Mouse (Mus musculus): Measurements from ENCODE around the gene Gstp1.
"Not testable (repeated sequence)": the region's sequence is repeated elsewhere in the genome, so short reads cannot be mapped to it uniquely, and the experiment has no call there.

The Gstp1 gene

DNA sequence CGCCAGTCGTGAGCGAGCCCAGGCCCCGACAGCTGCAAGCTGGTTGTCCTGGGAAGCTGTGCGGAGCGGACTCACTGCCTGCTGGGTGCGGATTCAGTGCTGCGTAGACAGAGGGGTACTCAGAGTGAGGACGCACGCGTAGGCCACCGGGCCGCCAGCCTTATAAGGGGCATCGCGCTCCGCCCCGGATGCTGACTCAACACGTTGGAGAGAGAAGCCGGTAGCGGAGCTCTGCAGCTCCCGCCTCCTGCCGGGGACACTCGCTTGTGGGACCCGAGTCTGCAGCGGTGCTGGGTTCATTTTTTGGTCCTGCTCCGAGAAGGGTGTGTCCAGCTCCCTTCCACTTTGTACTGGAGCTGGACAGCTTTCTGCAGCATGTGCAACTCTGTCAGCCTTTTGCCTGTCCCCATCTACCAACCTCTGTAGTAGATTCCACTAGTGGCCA, at the start of gene Gstp1:
Gstp1 (minus strand) TSS at position 198 of the 445 bp plus-strand sequence.
- peak; percentile 90 for DNase-seq (ENCODE audit: low read depth)

DNA sequence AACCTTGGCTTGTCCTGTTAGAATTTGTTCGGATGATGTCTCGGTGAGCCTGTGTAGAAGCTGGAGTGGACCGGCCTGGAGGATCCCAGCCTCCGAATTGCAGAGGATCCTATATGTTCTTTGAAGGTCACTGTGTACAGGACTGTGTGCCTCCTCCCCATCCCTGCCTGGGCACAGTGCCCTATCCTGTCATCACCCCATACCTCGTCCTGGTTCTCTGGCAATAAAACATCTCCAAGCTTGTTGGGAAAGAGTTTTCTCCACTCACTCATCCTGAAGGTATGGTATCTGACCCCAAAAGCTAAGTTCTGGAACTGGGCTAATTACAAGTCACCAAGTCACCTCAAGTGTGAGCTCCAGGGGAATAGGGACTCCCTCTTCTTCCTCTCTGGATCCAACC, 49.3 kb upstream of the Gstp1 start:
- DNase-seq (ENCODE audit: low read depth): no peak

DNA sequence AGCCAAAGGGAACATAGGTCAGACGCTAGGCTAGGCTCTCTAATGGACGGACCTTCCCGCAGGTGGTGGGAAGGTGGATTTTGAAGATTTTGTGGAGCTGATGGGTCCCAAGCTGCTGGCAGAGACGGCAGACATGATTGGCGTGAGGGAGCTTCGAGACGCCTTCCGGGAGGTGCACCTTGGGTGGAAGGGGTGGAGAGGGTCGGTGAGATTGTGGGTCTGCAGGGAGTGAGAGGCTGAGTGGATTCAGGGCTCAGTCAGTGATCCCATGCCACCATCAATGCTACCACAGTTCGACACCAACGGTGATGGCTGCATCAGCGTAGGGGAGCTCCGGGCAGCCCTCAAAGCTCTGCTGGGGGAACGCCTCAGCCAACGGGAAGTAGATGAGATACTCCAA, 48.4 kb upstream of the Gstp1 start:
- no peak for DNase-seq (ENCODE audit: low read depth)

DNA sequence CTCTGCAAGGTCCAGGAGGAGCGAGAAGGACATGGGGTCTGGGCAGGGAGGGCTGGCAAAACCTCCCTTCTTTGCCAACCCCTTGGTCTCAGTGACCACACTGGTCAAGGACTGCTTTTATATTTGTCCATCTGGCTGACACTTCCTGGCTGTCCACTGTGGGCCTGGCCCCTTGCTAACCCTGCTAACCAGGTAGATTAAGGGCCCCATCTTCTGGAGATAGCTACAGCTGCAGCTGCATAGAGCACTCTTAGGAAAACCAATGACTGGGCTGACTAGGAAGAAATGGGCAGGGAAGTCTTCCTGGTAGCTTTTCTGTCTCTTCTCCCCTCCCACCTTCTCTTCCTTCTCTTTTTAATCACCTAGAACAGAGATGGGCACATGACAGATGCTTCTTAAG, 47.2 kb upstream of the Gstp1 start:
- DNase-seq (ENCODE audit: low read depth): peak; percentile 53

DNA sequence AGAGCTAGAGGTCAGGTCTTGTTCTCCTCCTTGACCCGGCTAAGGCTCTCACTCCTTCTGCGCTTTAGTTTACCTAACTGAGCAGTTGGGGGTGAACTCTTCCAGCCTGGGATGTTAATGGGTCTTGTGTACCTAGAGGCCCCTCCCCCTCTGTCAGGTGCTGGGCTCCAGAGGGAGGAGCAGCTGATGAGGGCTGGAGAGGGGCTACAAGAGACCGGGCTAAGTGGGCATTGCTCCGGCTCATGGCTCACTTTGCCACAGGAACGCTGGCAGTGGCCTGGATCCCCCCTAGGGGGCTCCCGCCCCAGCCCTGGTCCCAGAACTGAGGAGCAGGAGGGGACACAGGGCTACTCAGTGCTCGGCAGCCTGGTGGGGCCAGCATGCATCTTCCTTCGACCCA, 46.0 kb upstream of the Gstp1 start:
- no peak for DNase-seq (ENCODE audit: low read depth)

DNA sequence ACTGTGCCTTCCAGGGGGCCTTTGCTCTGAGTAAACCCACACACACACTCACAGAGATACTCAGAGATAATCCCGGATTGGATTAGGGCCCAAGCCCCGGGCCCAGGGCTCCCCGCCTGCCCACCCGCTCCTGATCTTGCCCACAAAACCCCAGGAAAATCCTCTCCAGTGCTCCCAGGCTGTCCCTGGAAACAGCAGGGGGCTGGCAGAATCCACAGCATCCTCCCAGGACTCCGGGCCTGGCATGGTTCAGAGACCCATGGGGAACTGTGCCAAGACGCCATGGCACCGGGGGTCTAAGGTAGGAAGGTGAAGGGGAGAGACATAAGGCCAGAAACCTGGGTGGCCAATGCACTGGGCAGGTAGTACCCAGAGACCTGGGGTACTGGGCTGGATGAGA, 45.5 kb upstream of the Gstp1 start:
- DNase-seq (ENCODE audit: low read depth): no peak

DNA sequence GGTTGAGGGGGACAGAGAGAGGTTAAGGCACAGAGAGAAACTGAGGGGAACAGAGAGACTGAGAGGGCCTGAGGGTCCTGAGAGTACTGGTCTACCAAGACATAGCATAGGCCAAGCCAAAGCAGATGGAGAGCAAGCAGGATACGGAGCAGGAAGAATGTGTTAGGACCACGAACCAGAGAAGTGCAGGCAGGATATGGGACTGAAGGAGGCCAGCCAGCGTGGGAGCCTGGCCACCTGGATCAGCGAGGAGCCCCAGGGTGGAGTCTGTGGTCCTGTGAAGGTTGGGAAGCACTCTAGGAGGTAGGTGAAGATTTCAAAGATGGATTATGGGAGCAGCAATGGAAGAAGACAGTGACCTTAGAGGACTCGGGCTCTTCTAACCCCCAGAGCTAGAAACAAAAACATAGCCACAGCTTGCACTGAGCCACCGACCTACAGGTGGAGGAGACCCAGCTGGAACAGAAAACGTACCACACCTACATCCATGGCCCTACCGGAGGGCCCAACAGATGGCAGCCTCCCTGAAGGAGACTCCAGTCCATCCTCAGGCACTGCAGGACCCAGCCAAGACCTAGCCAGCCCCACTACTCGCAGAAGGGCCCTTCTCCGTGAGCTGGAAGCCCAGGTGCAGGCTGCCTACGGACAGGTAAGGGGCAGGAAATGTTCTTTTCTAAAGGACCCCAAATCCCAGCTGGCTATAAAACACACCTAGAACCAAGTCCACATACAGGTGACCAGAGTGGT, 44.6 kb upstream of the Gstp1 start:
- DNase-seq (ENCODE audit: low read depth): no peak

DNA sequence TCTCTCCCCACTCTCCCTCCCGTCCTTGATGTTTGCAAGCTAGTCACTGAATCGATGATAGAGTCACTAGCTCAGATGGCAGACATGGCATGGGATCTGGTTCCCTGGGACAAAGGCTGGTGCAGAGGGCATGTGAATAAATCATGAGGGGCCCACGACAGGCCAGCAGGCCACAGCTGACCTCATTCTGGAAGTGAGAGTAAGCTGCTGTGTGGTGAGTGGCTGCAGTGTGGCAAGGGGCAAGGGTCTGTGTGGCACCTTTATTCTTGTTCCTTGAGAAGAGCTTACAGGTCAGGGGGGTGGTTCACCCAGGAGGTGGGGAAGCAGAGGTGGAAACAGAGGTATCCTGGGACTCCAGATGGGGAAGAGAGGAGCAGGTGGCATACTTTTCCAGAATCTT, 43.6 kb upstream of the Gstp1 start, which contains the start of gene Cabp2:
Cabp2 (plus strand) TSS at position 185 of the 400 bp plus-strand sequence.
- no peak for DNase-seq (ENCODE audit: low read depth)

DNA sequence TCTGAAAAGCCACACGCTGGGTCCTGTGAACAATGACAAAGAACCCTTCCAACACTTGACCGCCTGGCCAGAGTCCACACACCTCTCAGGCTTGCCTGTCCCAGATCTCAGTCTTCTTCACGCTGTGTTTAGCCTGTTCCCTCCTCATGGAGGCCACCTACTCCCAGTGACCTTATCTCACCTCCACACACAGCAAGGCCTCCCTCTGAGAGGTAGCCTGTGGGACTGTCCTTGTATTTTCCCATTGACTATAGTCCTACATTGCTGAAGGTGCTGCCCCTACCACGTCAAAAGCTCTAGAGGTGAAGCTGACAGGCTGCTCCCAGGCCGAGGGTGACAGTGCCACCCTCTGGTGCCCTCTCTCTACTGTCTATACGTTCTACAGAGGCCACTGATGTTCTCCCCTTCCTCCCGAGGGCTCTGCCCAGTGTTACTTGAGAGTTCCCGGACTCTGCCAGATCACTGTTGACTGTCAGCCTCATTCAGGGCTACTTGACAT, 42.8 kb upstream of the Gstp1 start:
- DNase-seq (ENCODE audit: low read depth): peak; percentile 44

DNA sequence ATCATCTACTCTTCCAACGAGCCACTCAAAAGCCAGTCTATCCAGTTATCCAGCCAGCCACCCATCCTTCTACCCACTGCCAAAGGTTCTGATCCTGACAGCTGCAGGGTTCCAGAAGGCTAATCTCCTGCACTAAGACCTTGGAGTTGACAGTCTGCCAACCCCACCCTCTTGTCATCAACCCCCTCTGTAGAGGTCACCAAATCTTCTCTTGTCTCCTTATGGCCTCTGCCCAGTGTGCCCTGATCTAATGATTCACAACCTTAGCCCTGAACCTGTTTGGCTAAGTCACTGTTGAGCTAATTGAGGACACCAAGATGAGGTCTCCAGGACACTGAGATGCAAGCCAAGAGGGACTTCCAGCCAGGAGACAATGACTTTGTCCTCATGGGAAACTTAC, 41.8 kb upstream of the Gstp1 start:
- no peak for DNase-seq (ENCODE audit: low read depth)

DNA sequence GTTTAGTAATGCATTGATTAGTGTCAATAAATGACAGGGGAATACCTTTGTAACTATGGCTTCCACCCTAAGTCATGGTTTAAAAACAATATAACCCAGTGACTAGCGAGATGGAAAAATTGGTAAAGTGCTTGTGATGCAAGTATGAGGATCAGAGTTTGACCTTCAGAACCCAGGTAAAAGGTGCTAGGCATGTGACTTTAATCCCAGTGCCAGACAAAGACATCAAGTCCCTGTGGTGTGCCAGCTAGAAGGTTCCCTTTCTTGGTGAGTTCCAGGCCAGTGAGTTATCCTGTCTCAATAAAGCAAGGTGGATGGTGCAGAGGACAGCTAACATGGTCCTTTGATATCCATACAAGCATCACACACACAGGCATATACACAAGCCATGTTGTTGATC, 37.7 kb upstream of the Gstp1 start:
- DNase-seq (ENCODE audit: low read depth): no peak

DNA sequence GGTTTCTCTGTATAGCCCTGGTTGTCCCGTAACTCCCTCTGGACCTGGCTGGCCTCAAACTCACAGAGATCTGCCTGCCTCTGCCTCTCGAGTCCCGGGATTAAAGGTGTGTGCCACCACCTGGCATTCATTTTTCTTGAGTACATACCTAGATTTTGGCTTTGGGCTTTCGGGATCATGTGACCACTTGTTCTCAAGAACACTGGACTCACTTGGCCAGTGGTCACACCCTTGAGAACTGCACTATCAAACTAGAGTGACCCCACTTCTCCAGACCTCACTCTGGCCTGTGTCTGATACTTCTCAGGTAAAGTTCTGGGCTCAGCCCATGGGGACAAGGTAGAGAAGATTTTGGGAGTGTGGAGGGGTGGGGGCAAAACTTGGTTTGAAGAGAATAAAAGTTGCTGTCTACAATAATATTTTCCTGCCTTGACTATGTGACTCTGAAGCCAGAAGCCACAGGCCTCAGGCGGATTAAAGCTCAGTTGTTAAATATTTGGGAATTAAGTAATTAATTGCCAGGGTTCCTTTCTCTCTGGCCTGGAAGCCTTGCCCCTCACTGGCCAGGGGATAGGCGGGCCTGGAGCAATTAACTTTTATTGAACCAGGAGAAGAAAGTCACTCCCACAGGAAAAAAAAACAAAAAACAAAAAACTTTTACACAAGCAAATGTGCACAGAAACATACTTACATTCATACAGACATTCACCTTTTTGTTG, 35.1 kb upstream of the Gstp1 start:
- no peak for DNase-seq (ENCODE audit: low read depth)

DNA sequence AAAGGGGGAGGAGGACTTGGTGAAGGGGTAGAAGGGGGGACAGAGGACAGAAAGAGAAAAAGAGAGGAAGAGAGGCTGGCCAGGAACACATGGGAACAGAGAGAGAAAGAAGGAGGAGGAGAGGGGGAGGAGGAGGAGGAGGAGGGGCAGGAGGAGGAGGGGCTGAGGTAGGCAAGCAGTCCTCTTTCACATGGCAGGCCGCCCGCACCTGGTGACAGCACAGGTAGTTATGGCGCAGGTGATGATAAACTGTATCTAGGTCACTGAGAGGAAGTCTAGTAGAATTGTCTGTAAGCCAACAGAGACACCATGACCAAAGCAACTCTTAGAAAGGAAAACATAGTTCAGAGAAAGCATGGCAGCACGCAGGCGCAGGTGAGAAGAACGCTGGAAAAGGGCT, 33.6 kb upstream of the Gstp1 start:
- DNase-seq (ENCODE audit: low read depth): no peak

DNA sequence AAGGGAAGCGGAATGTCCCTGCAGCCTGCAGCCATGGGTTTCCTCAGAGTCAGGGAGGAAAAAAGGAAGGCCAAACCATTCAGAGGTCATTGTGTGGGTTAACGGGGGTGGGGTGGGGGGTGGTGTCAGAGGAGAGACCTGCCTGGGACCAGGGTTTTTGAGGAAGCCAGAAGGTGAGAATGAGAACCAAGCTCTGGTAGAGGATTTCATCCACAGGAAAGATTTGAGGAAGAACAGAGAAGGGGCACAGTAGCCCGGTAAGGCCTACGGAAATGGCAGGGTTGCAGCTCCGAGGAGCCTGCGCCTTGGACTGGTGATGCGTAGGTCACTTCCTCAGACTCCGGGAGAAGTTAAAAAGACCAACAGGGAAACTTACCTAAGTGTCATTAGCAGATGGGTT, 33.0 kb upstream of the Gstp1 start:
- no peak for DNase-seq (ENCODE audit: low read depth)

DNA sequence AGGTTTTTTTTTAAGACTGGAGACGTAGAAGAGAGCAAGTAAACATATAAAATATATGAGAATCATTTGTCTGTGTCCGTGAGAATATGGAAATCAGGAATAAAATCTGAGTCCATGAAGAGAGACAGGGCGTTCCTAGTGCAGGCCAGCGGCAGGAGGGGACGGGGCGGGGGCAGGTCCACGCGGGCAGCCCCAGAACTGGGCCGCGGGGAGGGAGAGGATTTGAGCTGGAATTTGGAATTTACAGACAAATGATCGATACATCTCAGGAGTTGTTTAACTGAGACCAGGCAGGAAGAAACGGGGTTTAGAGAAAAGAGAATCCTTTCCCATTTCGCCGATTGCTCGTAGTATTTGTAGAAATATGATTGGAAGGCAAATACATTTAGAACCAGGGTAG, 32.5 kb upstream of the Gstp1 start:
- DNase-seq (ENCODE audit: low read depth): no peak

DNA sequence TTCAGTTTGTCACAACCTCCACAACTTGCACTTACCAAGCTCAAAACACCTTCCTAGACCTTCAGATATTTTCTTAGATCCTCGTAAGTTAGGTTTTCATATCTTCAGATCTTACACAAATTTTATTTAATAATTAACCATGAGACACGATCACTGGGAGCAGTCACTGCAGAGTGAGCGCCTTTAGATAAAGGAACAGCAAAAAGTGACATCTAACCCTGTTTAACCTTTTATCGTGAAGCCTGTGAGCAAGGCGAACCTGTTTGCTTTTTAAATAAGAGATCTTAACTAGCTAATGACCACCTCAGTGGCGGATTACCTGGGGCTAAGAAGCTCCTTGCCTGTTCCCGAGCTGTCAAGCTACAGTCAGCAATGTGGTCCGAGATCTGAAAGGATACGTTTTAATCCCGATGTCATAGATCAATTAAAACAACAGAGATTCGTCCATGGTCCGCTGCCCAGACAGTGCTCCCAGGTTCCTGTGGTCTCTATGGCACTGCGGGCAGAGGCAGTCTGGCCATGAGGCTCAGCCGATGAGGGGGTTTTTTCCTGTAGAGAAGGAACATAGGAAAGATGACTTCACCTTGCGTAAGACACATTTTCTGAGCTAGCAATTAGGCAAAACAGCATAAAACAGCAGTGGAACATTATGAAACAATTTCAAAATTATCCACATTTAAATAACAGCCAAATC, 31.1 kb upstream of the Gstp1 start:
- DNase-seq (ENCODE audit: low read depth): no peak

DNA sequence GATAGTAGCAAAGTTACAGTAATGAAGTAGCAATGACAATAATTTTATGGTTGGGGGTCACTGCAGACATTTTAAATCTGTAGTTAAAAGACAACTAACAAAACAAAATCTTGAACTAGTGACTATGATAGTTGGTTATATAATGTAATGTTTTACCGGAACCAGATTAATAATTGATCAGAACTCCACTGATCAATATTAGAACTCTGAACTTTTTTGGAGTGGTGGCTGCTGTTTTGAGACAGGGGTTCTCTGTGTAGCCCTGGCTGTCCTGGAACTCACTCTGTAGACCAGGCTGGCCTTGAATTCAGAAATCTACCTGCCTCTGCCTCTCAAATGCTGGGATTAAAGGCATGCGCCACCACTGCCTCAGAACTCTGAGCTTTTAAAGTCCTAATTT, 30.5 kb upstream of the Gstp1 start:
- not testable (repeated sequence) for DNase-seq (ENCODE audit: low read depth)

DNA sequence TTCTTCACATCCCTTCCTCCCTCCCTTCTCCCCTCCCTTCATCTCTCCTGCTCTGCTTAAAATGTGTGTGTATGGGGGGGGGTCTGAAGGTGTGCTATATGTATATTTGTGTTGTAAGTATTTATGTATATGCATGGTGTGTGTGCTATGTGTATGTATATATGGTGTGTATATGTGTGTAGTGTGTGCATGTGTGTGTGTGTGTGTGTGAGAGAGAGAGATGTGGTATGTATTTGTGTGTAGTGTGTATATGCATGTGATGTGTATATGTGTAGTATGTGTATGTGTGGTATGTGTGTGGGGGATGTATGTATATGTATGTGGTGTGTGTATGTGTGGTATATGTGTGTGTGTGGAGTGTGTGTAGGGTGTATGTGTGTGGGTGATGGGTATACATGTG, 29.1 kb upstream of the Gstp1 start:
- no peak for DNase-seq (ENCODE audit: low read depth)

DNA sequence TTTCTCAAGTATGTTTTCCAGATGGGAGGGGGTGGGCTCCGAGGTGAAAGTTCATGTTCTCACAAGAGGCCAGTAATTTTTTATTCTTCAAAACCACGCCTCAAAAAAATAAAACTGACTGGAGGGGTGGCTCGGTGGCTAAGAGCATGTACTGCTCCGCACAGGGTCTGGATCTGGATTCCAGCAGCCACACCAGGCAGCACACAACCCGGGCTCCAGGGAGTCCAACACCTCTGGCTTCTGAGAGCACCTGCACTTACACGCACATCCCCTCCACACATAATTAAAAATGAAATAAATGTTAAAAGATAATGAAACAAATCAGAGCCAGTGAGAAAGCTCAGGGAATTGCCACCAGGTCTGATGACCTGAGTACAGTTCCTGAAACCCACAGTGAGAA, 28.5 kb upstream of the Gstp1 start:
- peak; percentile 45 for DNase-seq (ENCODE audit: low read depth)

DNA sequence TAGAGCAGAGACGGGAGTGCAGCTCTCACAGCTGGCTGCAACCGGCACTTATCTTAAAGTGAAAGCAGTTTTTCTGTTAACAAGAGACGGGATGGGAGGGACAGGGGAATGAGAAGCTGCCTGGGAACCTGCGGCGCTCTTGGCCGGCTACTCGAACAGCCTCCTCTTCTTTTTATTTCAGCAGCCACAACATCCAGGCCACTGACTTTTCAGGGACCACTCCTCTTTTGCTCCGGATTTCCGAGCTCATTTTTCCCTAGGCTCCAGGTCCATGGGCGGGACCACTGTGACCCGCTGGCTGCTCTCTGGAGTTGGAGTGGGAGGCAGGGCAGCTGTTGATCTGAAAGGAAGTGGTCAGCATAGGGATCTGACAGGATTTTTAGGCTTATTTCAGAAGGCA, 26.7 kb upstream of the Gstp1 start:
- not testable (repeated sequence) for DNase-seq (ENCODE audit: low read depth)

DNA sequence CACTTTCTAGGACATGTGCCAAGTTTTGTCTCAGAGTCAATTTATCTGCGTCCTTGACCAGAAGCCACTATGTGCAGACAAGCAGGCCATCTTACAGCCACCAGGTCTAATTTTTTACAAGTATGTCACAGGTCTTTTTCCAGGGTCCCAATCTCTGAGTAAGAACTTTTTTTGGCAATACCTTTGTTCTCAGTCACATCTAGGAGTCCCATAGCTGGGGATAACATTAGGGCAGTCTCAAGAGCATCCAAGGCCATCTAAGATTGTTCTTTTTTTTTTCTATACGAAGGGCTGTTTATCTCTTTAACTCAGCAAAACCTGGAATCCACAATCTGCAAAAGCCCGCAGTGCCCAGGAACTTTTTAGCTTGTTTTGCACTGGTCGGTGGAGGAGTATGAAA, 25.6 kb upstream of the Gstp1 start:
- DNase-seq (ENCODE audit: low read depth): peak; percentile 60

DNA sequence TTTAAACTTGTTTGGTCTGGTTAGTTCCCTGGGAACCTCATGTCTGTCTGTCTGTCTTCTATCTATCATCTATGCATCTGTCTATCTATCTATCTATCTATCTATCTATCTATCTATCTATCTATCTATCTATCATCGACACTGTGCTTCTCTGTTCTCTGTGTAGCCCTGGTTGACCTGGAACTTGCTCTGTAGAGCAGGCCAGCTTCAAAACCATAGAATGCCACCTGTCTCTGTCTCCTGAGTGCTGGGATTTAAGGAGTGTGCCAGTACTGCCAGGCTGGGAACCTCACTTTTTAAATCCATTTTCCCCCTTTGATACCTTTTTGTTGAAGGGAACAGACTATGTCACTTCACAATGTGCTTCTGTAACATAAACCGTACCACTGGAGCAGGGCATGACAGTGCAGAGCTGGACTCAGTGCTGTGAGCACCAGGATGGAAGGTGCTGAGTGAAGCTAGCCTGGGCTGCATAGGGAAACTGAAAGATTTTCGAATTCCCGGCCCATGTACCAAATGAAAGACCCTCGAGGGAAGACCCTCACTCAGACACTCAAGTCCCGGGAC, 23.2 kb upstream of the Gstp1 start:
- DNase-seq (ENCODE audit: low read depth): no peak
